Mouse (Mus musculus) adipocyte (in vitro differentiated cells): ENCODE measurements at regions not wholly inside any gene's neighbourhood (a gene's known extent, or its start where the extent isn't known, plus 50 kb on each side); places are given as distances from the start of the nearest gene placed in this dataset.

Source experiments
- DNase-seq: peaks from one replicate; pipeline ENCODE4 v3.0.0-alpha.2; 2016; ENCODE audit warnings: low spot score

DNA sequence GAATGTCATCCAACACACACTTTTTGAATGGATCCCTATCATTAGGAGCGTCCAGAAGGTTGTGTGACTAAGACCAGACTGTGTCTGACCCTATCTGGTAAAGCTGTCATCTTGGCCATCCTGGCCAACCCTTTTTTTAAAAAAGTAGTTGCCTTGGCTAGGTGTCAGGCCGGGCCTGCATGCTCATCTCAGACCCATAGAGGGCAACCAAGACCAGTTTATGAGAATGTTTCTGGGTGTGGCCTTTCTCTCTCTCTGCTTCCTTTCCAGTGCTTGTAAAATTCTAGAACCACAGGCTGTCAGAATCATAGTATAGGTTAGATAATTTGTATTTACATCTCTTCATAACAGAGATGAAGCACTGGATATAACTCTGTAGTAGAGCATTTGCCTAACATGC lies 62.8 kb upstream of the Las1l start:
- peak; percentile 79 for DNase-seq

DNA sequence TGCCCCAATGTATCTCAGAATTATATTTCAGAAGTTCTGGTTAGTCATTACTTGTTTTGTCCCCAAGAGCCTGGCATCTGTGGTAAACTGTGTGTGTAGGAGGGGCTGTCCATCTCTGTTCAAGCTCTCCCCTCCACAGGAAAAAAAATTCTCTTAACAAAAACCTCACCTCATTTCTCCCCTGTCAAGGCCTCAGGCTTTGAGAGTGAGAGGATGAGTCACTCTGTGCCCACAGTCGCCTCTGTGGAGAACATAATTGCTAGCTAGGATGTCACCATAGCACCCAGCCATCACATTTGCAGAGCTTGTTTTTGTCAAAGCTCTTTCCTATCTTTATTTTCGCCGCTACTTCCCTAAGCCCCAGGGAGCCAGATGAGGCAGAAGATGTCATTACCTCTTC lies 63.6 kb upstream of the Las1l start:
- no peak for DNase-seq

DNA sequence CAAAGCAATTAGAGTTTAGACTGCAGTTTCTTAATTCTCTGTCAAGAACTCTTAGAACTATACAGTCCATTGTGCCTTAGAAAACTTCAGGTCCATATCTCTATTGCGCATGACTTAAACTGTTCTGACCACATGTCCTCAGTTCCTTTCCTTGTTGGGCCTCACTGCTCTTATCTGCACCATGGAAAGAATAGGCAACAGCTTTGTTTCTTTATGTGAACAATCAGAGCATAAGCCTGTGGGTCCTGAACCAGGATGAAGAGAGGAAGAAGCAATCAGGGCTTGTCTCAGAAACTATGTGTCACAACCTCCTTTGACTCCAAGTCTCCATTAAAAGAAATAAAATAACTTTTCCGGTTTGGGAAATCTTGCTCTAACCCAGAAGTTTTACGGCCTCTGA lies 68.6 kb upstream of the Las1l start:
- peak; percentile 6 for DNase-seq

DNA sequence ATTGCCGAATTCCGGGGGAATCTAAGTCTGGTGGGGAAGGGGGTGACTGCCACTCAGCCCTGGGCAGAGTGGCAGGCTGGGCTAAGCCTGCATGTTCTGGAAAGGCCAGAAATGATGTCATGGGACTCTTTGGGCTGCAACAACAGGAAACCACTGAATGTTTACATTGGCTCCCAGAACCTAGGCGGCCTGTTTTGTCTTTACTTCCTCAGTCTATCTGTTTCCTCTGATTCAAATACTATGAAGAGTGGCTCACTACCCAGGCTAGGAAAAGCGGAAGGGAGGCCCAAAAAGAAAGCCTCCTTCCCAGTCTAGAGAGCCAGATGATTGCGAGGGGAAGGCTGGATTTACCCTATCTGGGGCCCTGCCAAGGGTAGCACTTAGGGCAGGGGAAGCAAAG lies 69.1 kb upstream of the Las1l start:
- peak; percentile 50 for DNase-seq

DNA sequence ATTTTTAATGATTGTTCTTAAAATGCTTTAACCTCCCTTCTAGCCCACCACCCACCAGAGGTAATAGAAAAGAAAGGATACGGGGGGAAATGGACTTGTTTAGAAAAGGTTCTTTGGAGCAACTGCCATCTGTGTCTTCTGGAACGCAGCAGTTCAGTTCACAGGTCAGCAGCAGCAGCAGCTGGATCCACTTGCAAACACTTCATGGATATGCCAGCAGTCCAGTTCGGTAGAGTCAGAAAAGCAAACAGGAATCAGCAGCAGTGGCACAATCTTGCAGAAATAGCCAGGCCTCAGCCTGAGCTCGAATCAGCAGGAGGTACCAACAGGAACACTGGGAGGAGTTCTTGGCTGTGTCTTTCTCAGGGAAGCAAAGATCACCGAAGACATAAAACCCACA lies 64.3 kb upstream of the Msn start:
- no peak for DNase-seq

DNA sequence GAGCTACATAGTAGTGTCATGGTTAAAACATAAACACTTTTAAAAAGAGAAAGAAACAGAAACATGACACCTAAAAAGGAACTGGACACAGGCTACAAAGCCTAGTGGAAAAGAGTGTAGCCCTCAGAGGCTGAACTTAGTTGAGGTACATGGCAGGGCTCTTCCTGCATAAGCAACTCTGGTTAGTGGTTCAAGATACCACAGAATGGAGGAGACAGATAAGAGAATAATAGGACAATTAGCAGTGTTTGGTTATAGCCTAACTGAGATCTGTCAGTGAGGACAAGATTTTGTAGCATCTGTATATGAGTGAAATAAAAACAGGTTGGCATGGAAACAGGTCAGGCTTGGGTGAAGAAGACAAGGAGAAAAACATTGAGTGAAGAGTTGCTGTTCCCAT lies 60.5 kb upstream of the Msn start:
- no peak for DNase-seq

DNA sequence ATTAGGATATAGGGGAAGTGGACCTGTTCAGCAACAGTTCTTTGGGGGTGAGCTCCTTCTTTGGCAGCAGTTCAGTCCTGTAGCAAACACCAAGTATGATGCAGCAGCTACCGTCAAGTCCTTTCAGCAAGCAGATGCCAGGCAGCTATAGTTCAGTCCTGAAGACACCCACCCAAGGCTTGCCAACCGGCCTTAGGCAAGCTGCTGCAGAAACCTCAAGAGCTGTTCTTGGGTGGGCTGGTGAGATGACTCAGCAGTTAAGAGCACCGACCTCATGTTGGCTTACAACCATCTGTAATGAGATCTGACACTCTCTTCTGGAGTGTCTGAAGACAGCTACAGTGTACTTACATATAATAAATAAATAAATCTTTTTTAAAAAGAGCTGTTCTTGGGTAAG lies 53.6 kb upstream of the Msn start:
- no peak for DNase-seq
